Mouse (Mus musculus): ENCODE data around the gene Mgrn1.

Mgrn1 gene

GRCm38 (mm10) chr16:4978275-4979051 is 92.4 kb downstream of the Mgrn1 start:
- no peak for DNase-seq (ENCODE audit: low read depth, low spot score)

- peak; percentile 41 for DNase-seq (ENCODE audit: low read depth, low spot score)
These were observed 93.8 kb downstream of the Mgrn1 start for GRCm38 (mm10) chr16:4979755-4980380.

- no peak for DNase-seq (ENCODE audit: low read depth, low spot score)
These were observed 98.7 kb downstream of the Mgrn1 start for GRCm38 (mm10) chr16:4984717-4985116.

All from ES-CJ7 (cell line).